Mouse (Mus musculus) forebrain, embryonic 13.5 days (tissue): ENCODE data around the gene Olfr1318. TPM values are rescaled to one million over a fixed set of nuclear protein-coding genes. Genes with fewer than 3 reads are reported as not detected.

Experiments
- ATAC-seq: fragments of 200-750 bp; cut with Nextera tagmentation; 2 replicates; pipeline ENCODE4 v1.8.0; 2017
- H3K27ac ChIP-seq: fragments of 300-500 bp; sonication (generic); 2 replicates; pipeline ENCODE4 v1.5.1; 2015; ENCODE audit warnings: inconsistent platforms, mild to moderate bottlenecking, moderate library complexity
- H3K27me3 ChIP-seq: fragments of 300-500 bp; sonication (generic); 2 replicates; pipeline ENCODE4 v1.6.1; 2015; ENCODE audit warnings: mild to moderate bottlenecking, inconsistent platforms
- H3K36me3 ChIP-seq: fragments of 300-500 bp; sonication (generic); 2 replicates; pipeline ENCODE4 v1.6.1; 2015; ENCODE audit warnings: mild to moderate bottlenecking, inconsistent platforms; ENCODE audit not compliant: poor library complexity, severe bottlenecking
- H3K4me1 ChIP-seq: fragments of 300-500 bp; sonication (generic); 2 replicates; pipeline ENCODE4 v1.6.1; 2015; ENCODE audit warnings: inconsistent platforms
- H3K4me2 ChIP-seq: fragments of 300-500 bp; sonication (generic); 2 replicates; pipeline ENCODE4 v1.6.1; 2015; ENCODE audit warnings: inconsistent platforms, mild to moderate bottlenecking, moderate library complexity
- H3K4me3 ChIP-seq: fragments of 300-500 bp; sonication (generic); 2 replicates; pipeline ENCODE4 v1.5.1; 2015; ENCODE audit warnings: mild to moderate bottlenecking, inconsistent platforms
- H3K9ac ChIP-seq: fragments of 300-500 bp; sonication (generic); 2 replicates; pipeline ENCODE4 v1.6.1; 2015; ENCODE audit warnings: mild to moderate bottlenecking, inconsistent platforms
- H3K9me3 ChIP-seq: fragments of 300-500 bp; sonication (generic); replicated peaks from 2 replicates; pipeline ENCODE4 v1.6.1; 2016; ENCODE audit warnings: inconsistent platforms
- WGBS: fragments of 180-500 bp; shearing (Covaris S2); methylation state at CpG from one replicate; pipeline ENCODE4 v1.1.7; 2015; 5-methylcytosine and 5-hydroxymethylcytosine counted together
- polyA plus RNA-seq: library from polyadenylated mRNA; unstranded; fragments of >200 nt; fragmentation: Nextera tagmentation; extraction: Ambion mirVana; gene quantifications from 2 replicates; pipeline ENCODE4 v1.2.1, GENCODE M21; 2015

Olfr1318 gene
- 0.06 TPM in 1 of 2 replicates, not detected in the other for polyA plus RNA-seq

DNA sequence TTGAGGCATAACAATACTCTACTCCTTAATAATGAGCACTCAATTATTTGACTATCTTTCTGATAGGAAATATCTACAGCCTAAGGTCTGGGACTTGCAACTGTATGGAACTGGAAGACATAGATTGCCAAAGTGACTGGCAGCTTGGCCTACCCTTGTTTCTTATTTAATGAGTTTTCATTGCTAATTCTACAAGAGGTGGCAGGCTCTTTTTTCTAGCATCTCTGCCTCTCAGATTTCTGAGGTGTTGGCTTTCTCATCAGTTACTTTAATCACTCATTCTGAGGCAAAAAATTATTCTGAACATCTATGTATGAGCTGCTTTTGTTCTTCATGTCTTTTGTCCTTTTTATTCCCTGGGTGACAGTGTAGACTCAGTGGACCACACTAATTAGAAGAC is at the start of gene Olfr1318:
Gene Olfr1318, plus strand, starts transcription at position 301 of the 400 bp plus-strand sequence.
- Histone ChIP-seq H3K9me3 (no peaks in the 10 kb centered on the region), H3K4me3 (no peak within 1 kb of the TSS), H3K4me1 (no peaks in the 10 kb centered on the region), H3K4me2 (no peak within 1 kb of the TSS), H3K27ac (no peak within 1 kb of the TSS), H3K36me3 (no peaks in the 10 kb centered on the region), H3K9ac (no peak within 1 kb of the TSS), H3K27me3 (no peaks in the 10 kb centered on the region)
- no peak for ATAC-seq

DNA sequence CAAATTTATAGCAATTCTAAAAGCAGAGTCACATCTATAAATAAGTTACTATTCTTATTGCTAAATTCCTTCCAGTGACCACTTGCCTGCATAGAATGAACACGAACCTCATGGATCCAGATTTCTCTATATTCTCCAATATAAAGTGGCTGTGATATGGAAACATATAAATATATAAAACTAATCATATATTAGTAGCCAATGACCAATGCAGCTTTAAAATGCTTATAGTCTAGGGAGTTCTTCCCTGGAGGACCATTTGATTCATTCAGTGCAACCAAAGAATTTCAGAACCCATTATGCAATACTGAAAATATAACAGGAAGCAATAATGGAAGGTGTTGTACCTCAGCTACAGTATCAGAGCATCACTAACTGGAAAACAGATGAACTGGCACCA is 38.7 kb upstream of the Olfr1318 start, which contains the start of gene Olfr1315-ps1:
Gene Olfr1315-ps1, minus strand, starts transcription at position 101 of the 400 bp plus-strand sequence.
- H3K9me3 ChIP-seq: no peaks in the 10 kb centered on the region
- no peaks in the 10 kb centered on the region for H3K4me1 ChIP-seq
- no peaks in the 10 kb centered on the region for H3K36me3 ChIP-seq
- H3K4me3 ChIP-seq: no peak within 1 kb of the TSS
- no peak for ATAC-seq
- no peak within 1 kb of the TSS for H3K27ac ChIP-seq
- no peak within 1 kb of the TSS for H3K9ac ChIP-seq
- WGBS: 82% methylated on average over 1 of the region's 1 CpGs
- H3K4me2 ChIP-seq: no peak within 1 kb of the TSS
- no peaks in the 10 kb centered on the region for H3K27me3 ChIP-seq

DNA sequence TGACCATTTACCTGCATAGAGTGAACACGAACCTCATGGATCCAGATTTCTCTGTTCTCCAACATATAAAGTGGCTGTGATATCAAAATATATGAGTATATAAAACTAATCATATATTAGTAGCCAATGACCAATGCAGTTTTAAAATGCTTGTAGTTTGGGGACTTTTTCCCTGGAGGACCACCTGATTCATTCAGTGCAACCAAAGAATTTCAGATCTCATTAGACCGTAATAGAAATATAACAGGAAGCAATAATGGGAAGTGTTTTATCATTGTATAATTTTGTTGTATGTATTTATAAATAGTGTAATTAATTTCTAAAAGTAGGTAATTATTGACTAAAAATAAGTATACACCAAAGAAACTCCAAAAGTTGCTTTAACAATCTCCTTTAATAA is 19.1 kb upstream of the Olfr1318 start, which contains the start of gene Olfr1316:
Gene Olfr1316, minus strand, starts transcription at position 101 of the 400 bp plus-strand sequence.
- H3K4me3 ChIP-seq: no peak within 1 kb of the TSS
- ATAC-seq: no peak
- H3K27ac ChIP-seq: no peak within 1 kb of the TSS
- WGBS: 93% methylated on average over 2 of the region's 2 CpGs
- H3K27me3 ChIP-seq: no peaks in the 10 kb centered on the region
- H3K36me3 ChIP-seq: no peaks in the 10 kb centered on the region
- no peaks in the 10 kb centered on the region for H3K9me3 ChIP-seq
- H3K4me1 ChIP-seq: no peaks in the 10 kb centered on the region
- H3K4me2 ChIP-seq: no peak within 1 kb of the TSS
- H3K9ac ChIP-seq: no peak within 1 kb of the TSS

DNA sequence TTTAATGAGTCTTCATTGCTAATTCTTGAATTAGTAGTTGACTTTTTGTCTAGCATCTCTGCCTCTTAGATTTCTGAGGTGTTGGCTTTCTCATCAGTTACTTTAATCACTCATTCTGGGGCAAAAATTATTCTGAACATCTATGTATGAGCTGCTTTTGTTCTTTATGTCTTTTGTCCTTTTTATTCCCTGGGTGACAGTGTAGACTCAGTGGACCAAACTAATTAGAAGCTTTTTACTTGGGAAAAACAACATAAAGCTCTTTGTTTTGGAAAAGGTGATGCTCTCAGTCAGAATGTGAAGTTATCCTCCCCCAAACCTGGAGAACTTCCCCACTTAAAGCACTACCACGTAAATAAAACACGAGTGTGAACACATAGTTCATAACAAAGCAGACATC is 14.0 kb upstream of the Olfr1318 start, which contains the start of gene Olfr1317:
Gene Olfr1317, plus strand, starts transcription at position 301 of the 400 bp plus-strand sequence.
- H3K9ac ChIP-seq: no peak within 1 kb of the TSS
- no peak within 1 kb of the TSS for H3K27ac ChIP-seq
- ATAC-seq: no peak
- WGBS: 78% methylated on average over 2 of the region's 2 CpGs
- no peaks in the 10 kb centered on the region for H3K36me3 ChIP-seq
- no peaks in the 10 kb centered on the region for H3K27me3 ChIP-seq
- no peak within 1 kb of the TSS for H3K4me2 ChIP-seq
- H3K9me3 ChIP-seq: no peaks in the 10 kb centered on the region
- no peaks in the 10 kb centered on the region for H3K4me1 ChIP-seq
- no peak within 1 kb of the TSS for H3K4me3 ChIP-seq

DNA sequence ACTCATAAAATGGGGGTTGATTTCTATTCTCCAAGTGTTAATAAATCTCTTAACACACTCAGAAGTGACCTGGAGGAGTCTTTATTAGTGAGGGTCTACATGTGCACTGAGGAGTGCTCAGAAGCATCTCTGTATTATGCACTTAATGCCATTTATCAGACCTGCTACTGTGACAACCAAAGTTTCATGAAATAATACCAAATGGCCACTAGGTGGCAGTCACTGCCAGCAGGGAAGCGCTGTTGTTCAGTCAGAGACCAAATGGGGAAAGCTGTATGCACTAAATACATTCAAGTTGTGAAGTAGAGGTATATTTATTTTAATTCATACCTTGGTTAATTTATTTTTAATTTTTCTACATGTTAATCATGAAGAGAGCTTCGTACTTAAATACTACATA is 42.9 kb downstream of the Olfr1318 start:
- Histone ChIP-seq H3K4me3 (no peak overlapping the region), H3K9ac (no peak overlapping the region), H3K4me1 (no peaks in the 10 kb centered on the region), H3K27me3 (no peaks in the 10 kb centered on the region), H3K36me3 (no peaks in the 10 kb centered on the region), H3K4me2 (no peak overlapping the region), H3K9me3 (no peaks in the 10 kb centered on the region), H3K27ac (no peak overlapping the region)
- 1% methylated on average over 2 of the region's 2 CpGs for WGBS
- peak; percentile 83 for ATAC-seq

DNA sequence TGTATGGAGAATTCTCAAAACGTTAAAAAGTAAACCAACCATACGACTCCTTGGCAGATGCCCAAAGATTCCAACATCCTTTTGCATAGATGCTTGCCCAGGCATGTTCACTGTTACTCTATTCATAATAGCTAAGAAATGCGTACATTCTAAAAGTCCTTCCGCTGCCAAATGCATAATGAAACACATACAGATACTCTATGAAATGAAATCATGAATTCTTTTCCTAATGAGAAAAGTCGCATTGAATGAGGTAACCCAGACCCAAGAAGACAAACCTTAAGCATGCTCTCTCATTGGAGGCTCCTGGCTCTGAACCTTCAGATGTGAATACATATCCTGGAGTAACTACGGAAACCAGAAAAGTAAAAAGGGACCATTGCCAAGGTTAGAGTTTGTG is 49.1 kb downstream of the Olfr1318 start:
- Histone ChIP-seq H3K4me1 (no peaks in the 10 kb centered on the region), H3K27ac (no peak overlapping the region), H3K4me3 (no peak overlapping the region), H3K9ac (no peak overlapping the region), H3K4me2 (no peak overlapping the region), H3K9me3 (no peaks in the 10 kb centered on the region), H3K36me3 (no peaks in the 10 kb centered on the region), H3K27me3 (no peaks in the 10 kb centered on the region)
- 67% methylated on average over 6 of the region's 6 CpGs for WGBS
- peak; percentile 70 for ATAC-seq

Other genes starting within 250 kb of the Olfr1318 start
- gene Olfr1306, start 237.9 kb upstream of the Olfr1318 start, polyA plus RNA-seq: not detected in 2 replicates
- gene Olfr1307, start 204.8 kb upstream of the Olfr1318 start, polyA plus RNA-seq: 0.01 TPM in 2 replicates
- gene Olfr1308, start 189.3 kb upstream of the Olfr1318 start, polyA plus RNA-seq: not detected in 2 replicates
- gene Olfr1309, start 163.9 kb upstream of the Olfr1318 start, polyA plus RNA-seq: not detected in 2 replicates
- not detected in 2 replicates for gene Olfr1310, start 141.5 kb upstream of the Olfr1318 start, polyA plus RNA-seq
- gene Olfr1311, start 129.8 kb upstream of the Olfr1318 start, polyA plus RNA-seq: not detected in 2 replicates
- gene Olfr1312, start 104.0 kb upstream of the Olfr1318 start, polyA plus RNA-seq: not detected in 2 replicates
- gene Olfr1313, start 76.4 kb upstream of the Olfr1318 start, polyA plus RNA-seq: not detected in 2 replicates
- gene Olfr1314, start 57.4 kb upstream of the Olfr1318 start, polyA plus RNA-seq: not detected in 2 replicates
- gene Olfr1315-ps1, start 38.8 kb upstream of the Olfr1318 start, polyA plus RNA-seq: not detected in 2 replicates
- not detected in 2 replicates for gene Olfr1316, start 19.2 kb upstream of the Olfr1318 start, polyA plus RNA-seq
- not detected in 2 replicates for gene Olfr1317, start 13.9 kb upstream of the Olfr1318 start, polyA plus RNA-seq
- gene Lpcat4, start 85.3 kb downstream of the Olfr1318 start, polyA plus RNA-seq: 9.7 and 10.6 TPM in 2 replicates
- not detected in 2 replicates for gene Nutm1, start 105.1 kb downstream of the Olfr1318 start, polyA plus RNA-seq
- 180 and 196 TPM in 2 replicates for gene Nop10, start 107.7 kb downstream of the Olfr1318 start, polyA plus RNA-seq
- gene Slc12a6, start 111.6 kb downstream of the Olfr1318 start, polyA plus RNA-seq: 11.8 and 14.7 TPM in 2 replicates
- gene Gm21985, start 112.1 kb downstream of the Olfr1318 start, polyA plus RNA-seq: not detected in 2 replicates
- 139 and 147 TPM in 2 replicates for gene Emc4, start 213.8 kb downstream of the Olfr1318 start, polyA plus RNA-seq
- 46.2 and 47.6 TPM in 2 replicates for gene Katnbl1, start 225.0 kb downstream of the Olfr1318 start, polyA plus RNA-seq